Mouse (Mus musculus): ENCODE data around the gene Rorb.

Gene Rorb

DNA sequence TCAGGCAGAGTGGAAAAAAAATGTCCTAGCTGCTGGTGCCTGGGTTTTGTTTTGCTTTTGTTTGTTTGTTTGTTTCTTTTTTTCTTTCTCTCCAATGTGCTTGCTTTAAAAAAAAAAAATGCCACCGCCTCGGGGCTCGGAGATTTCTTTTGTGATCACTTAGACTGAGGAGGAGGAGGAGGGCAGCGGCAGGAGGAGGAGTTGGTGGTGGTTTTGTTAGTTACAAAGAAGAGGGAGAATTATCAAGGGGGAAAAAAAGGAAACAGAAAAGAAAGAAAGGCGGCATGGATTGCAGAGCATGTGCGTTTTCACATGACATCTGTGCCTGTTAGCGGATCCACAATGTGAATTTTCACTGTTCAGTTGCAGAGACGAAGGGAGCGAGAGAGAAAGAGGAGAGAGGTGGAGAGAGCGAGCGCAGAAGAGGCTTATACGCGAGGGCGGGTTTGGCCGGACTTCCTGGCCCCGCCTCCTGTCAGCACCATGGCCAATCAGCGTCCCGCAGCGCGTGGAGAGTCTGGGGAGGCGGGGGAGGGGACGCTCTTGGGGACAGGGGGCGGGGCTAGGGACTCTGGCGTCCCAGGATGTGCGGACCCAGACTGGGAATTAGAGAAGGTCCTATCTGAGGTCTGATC lies at the start of gene Rorb:
Gene Rorb, minus strand, starts transcription at position 404 of the 635 bp plus-strand sequence.
- no peak for DNase-seq

GRCm38 (mm10) chr19:19148847-19149246 lies 37.9 kb upstream of the Rorb start:
- DNase-seq = no peak

GRCm38 (mm10) chr19:19144447-19144846 lies 33.5 kb upstream of the Rorb start:
- DNase-seq = no peak

- no peak for DNase-seq
Observed at GRCm38 (mm10) chr19:19136856-19137255, 25.9 kb upstream of the Rorb start.

GRCm38 (mm10) chr19:19135838-19136237 lies 24.8 kb upstream of the Rorb start:
- no peak for DNase-seq

GRCm38 (mm10) chr19:19122324-19122723 lies 11.3 kb upstream of the Rorb start:
- no peak for DNase-seq

DNA sequence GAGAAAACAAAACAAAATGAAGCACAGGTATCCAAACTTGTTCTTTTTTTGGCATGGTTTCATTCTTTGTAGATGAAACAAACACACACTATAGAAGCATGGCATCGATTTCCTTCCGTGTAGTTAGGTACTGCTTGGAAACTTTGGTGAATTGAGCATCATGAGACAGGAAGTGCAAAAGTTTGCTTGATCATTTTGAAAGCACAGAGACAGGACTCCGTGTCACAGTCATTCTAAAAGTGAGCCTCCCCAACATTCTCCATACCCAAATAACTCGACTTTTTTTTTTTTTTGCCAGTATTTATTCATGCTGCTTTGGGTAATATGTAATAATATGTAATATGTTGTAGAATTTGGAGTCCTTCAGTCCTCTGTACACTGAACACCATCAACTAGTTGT lies 1.2 kb upstream of the Rorb start:
- no peak for DNase-seq

DNA sequence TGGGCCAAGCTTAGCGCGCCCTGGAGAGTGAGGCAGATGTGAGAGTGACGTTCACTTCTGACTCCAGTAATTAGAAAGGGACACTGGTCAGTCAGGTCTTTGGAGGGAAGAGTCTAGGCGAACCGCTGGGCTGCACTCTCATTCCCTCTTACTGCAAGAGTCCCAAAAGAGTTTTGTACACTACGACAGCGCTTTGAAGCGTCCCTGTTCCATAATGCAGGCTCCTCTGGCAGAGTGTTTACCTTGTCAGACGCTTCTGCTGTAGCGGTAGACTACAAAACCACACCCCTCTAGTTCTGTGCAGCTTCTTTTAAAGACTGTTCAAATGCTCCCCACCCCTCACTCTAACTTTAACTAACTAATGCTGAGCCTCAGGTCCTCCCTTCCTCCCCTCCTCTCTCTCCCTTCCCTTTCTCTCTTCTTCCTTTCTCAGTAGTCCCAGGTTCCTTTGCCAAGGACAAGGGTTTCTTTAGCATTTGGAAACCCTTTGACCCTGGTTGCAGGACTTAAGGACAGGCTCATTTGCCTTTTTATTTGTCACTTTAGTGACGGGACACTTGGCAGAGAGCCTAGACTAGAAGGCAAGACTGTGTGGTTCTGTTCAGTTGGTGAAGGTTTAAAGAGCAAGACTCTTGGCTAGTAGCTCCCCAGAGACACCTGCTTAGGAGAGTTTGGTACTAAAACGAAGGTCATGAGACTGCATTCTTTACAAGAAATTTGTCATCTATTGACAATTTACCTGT lies 603 bp upstream of the Rorb start:
- no peak for DNase-seq

- DNase-seq = no peak
Observed at GRCm38 (mm10) chr19:19110011-19110768, 806 bp downstream of the Rorb start.

DNA sequence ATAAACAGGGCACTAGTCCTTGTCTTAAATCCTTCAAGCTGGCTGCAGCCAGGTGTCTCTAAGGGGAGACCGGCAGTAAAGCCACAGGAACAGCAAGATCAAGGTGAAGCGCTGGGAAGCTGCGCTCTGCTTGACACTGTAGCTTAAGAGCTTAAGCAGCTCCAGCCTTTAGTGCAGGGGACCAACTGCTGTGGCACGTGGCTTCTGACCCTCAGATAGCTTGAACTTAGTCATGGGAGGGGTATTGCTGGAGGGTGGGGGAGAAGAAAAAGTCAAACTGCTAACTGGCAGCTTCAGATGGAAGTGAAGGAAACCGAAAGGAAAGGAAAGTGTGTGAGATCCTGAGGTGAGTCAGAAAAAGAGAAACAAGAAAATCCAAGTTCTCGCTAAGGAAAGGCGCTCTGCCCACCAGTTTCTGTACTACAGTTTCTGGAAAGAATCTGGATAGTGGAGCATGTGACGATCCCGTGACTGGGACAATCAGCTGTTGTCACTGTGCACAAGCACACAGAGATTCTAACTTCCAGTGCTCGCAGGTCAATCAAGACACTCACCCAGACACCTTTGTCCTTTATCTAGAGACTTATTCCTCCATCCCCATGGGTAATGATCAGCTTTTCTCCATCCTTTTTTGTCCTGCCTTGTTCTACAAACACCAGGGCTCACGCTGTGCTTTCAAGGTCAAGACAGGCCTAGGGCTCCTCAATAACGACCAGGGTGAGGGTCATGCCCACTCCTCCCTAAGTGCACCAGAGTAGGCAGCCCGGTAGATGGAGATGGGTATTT lies 2.2 kb downstream of the Rorb start:
- DNase-seq = no peak

DNA sequence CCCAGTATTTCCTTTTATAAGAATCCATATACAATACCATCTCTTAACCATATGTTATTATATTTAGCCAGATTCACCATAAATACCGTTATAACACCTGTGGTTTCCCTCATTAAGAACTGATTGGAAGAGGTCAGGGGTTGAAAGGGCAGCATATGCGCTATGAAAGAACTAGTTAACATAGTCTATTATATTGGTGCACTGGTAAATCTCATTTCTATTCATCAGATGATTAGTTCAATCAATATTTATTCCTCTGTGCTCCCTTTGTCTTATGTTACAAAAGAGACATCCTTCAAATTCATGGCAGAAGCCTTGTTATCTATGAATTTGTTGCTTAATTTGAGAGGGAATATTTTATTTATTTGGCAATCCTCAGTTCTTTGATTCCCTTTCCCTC lies 6.4 kb downstream of the Rorb start:
- DNase-seq = no peak

GRCm38 (mm10) chr19:19097149-19097548 lies 13.8 kb downstream of the Rorb start:
- DNase-seq = no peak

GRCm38 (mm10) chr19:19089427-19089826 lies 21.6 kb downstream of the Rorb start:
- no peak for DNase-seq

DNA sequence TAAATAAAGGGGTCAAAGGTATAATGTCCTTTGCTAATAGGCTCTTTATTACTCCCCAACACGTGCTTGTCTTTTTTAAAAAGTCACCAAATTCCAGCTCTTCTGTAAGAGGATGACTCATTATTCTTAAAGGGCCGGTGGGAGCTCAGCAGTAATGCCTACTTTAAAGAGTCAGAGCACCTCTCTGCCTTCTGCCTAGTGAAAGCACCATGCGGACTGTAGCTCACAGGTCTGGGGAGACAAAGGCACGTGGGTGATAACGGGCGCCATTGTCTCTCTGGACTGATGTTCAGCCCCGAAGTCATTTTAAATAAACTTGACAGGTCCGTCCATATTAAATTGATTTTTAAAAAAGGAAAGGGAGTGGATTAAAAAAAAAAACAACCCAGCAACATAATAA lies 33.1 kb downstream of the Rorb start:
- no peak for DNase-seq

- DNase-seq = no peak
Observed at GRCm38 (mm10) chr19:19074756-19075155, 36.2 kb downstream of the Rorb start.

GRCm38 (mm10) chr19:19058710-19059398 lies 52.1 kb downstream of the Rorb start:
- no peak for DNase-seq

DNA sequence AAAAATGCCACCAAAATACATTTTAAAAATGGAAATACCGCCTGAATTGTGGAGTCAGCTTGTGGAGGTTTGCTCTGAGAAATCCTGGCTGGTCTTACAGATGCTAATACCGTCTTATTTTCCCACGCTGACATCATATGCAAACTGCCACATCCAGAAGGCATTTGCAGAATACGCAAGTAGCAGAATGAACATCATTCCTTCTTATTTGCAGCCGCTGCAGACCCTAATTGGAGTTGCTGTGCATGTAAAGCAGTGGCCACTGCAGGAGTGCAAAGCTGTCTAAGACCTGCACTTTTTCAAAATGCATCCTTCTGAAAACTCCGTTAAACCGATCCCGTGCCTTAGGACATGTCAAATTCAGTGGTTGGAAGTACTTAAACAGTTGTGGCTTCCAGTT lies 52.8 kb downstream of the Rorb start:
- DNase-seq = no peak

GRCm38 (mm10) chr19:19043138-19043537 lies 67.9 kb downstream of the Rorb start:
- DNase-seq = no peak

GRCm38 (mm10) chr19:19040800-19041199 lies 70.2 kb downstream of the Rorb start:
- DNase-seq = no peak

DNA sequence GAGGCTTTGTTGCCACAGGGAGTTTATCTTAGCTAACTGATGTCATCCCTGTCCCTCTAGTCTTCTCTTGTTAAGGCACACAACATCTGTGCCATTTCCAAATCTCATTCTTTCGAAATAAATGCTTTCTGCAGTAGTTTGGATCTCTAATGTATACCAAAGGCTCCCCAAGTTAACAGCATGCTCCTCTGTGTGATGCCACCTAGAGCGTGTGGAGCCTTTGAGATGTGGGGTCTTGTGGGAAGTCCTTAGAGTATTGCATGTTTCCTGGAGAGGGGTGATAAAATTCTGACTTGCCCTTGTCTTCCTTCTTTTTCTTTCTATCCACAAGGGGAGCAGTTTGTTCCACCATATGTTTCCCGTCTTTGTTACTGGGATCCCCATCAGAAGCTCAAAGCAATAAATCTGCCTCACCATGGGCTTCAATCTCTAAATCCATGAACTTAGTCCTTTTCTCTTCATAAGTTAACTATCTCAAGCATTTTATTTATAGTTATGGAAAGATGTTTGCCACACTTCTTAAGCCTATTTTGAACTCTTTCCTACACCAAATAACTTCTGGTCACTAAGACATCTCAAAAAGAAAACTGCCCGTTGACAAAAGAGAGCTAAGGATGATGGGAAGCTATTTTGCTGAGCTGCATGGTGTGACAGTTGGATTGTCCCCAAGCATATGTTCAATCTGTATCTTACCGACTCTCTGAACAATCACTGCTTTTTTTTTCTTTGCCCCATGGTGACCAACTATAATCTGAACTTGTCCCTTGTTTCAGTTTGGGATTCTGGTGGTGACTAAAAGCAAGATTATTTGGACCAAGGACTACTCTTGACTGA lies 76.3 kb downstream of the Rorb start:
- DNase-seq = no peak

DNA sequence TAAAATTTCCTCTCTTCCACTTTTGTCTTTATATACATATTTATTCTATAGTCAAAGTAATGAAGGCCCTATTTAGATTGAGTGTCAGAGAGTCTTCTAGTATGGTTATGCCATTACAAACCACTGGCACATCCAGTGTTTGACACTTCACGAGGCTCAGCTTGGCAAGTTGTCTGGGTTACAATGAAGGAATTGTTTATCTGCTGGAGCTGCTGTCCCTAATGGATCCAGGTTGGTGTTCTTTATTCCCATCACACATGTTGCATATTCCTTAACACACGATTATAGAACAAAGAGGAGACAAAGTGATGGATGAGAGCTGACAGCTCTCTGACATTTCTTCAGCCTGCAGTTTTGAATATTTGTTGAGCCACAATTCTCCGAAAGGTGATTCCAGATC lies 77.0 kb downstream of the Rorb start:
- no peak for DNase-seq

DNA sequence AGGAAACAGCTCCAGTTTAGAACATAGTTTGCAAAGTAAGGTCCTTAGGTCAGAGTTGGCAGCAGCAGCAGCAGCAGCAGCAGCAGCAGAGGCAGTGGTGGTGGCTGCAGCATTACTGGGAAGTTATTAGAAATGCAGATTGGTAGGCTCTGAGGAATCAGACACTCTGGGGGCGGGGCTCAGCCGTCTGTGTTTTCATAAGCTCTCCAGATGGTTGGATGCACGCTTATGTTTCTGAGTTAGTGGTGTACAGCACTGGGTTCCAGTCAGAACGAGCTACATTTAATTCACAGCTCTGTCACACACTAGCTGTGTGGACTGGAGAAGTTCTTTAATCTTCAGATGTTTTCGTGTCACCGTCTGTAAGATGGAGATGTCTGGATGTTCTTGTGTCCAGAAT lies 105.9 kb downstream of the Rorb start:
- DNase-seq = no peak

All from spleen, adult 18-20 months (tissue).